Mouse (Mus musculus) CH12.LX (cell line): ENCODE results near the gene Rdx. TPM values are rescaled to one million over a fixed set of nuclear protein-coding genes. Genes with fewer than 3 reads are reported as not detected.

Experiments
- DNase-seq: peaks from one replicate; pipeline ENCODE4 v3.0.0-alpha.2; 2013; ENCODE audit errors: extremely low read depth
- H3K27ac ChIP-seq: 2 replicates; pipeline ENCODE4 v1.5.1; 2012; ENCODE audit warnings: low read depth, mild to moderate bottlenecking, control low read depth, moderate library complexity; ENCODE audit not compliant: insufficient read depth
- H3K27me3 ChIP-seq: replicated peaks from 2 replicates; pipeline ENCODE3; 2012; ENCODE audit warnings: inconsistent platforms
- H3K36me3 ChIP-seq, 2 experiments: replicated peaks in 1 of 2; 2 replicates each; pipeline versions ENCODE3 to v1.6.1; 2012; ENCODE audit warnings: inconsistent platforms in 1 of 2, low read length in 1 of 2, mild to moderate bottlenecking in 1 of 2, mixed read lengths in 1 of 2, moderate library complexity in 1 of 2; ENCODE audit not compliant: control insufficient read depth in 1 of 2, insufficient read depth in 1 of 2
- H3K4me1 ChIP-seq, 2 experiments: 2 replicates each; pipeline ENCODE4 v1.6.1; 2012; ENCODE audit warnings: inconsistent platforms in 1 of 2, moderate library complexity in 1 of 2; ENCODE audit not compliant: insufficient read depth in 2 of 2, control insufficient read depth in 1 of 2
- H3K4me2 ChIP-seq: 2 replicates; pipeline ENCODE4 v1.6.1; 2012; ENCODE audit warnings: low read depth, mild to moderate bottlenecking, control low read depth; ENCODE audit not compliant: poor library complexity, insufficient read depth, severe bottlenecking
- H3K4me3 ChIP-seq, 3 experiments: fragments of 150-350 bp in 1 of 3; sonication (generic) in 1 of 3; replicated peaks in 1 of 3; 2 replicates each; pipeline versions ENCODE3 to v1.5.1; 2011 to 2012; ENCODE audit warnings: low read depth in 2 of 3, low read length in 2 of 3, mild to moderate bottlenecking in 2 of 3, moderate library complexity in 2 of 3, control low read depth in 1 of 3, improper control_type of control experiment in 1 of 3, inconsistent platforms in 1 of 3, mixed read lengths in 1 of 3; ENCODE audit not compliant: poor library complexity in 1 of 3
- H3K79me2 ChIP-seq: replicated peaks from 2 replicates; pipeline ENCODE4 v1.6.1; 2012; ENCODE audit warnings: mild to moderate bottlenecking, moderate library complexity; ENCODE audit not compliant: control insufficient read depth, poor library complexity, insufficient read depth, severe bottlenecking; ENCODE audit errors: extremely low read depth
- H3K9ac ChIP-seq: 2 replicates; pipeline ENCODE4 v1.6.1; 2012; ENCODE audit warnings: low read depth, mild to moderate bottlenecking, control low read depth, moderate library complexity; ENCODE audit not compliant: insufficient read depth
- H3K9me3 ChIP-seq: replicated peaks from 2 replicates; pipeline ENCODE3; 2012; ENCODE audit warnings: low read length, inconsistent platforms, mixed read lengths
- CHD2 ChIP-seq: IDR thresholded peaks from 2 replicates; pipeline ENCODE4 v1.6.1; 2011; ENCODE audit warnings: low read length, improper control_type of control experiment
- CTCF ChIP-seq, 2 experiments: IDR thresholded peaks in 1 of 2; conservative IDR thresholded peaks in 1 of 2; 2 replicates each; pipeline ENCODE4 v1.5.1; 2011 to 2012; ENCODE audit warnings: low read depth in 2 of 2, low read length in 2 of 2, improper control_type of control experiment in 1 of 2, inconsistent platforms in 1 of 2, mild to moderate bottlenecking in 1 of 2, moderate library complexity in 1 of 2
- E2F4 ChIP-seq: IDR thresholded peaks from 2 replicates; pipeline ENCODE4 v1.6.1; 2011; ENCODE audit warnings: low read depth, low read length, improper control_type of control experiment; ENCODE audit not compliant: insufficient replicate concordance
- EP300 ChIP-seq: IDR thresholded peaks from 2 replicates; pipeline ENCODE4 v1.6.1; 2011; ENCODE audit warnings: low read length, improper control_type of control experiment
- ETS1 ChIP-seq: conservative IDR thresholded peaks from 2 replicates; pipeline ENCODE4 v1.6.1; 2012; ENCODE audit warnings: low read depth, mild to moderate bottlenecking, inconsistent platforms, low read length, improper control_type of control experiment, moderate library complexity
- GABPA ChIP-seq: IDR thresholded peaks from 2 replicates; pipeline ENCODE4 v1.6.1; 2012; ENCODE audit warnings: low read depth, low read length, improper control_type of control experiment, inconsistent platforms; ENCODE audit not compliant: insufficient replicate concordance
- IRF4 ChIP-seq: IDR thresholded peaks from 2 replicates; pipeline ENCODE4 v1.6.1; 2014; ENCODE audit warnings: low read depth, mild to moderate bottlenecking, inconsistent platforms, low read length, improper control_type of control experiment
- JUN ChIP-seq: IDR thresholded peaks from 2 replicates; pipeline ENCODE4 v1.6.1; 2011; ENCODE audit warnings: low read depth, mild to moderate bottlenecking, low read length, improper control_type of control experiment, moderate library complexity; ENCODE audit not compliant: insufficient read depth
- KAT2A ChIP-seq: IDR thresholded peaks from 2 replicates; pipeline ENCODE4 v1.6.1; 2012; ENCODE audit warnings: low read length, improper control_type of control experiment, inconsistent platforms; ENCODE audit not compliant: insufficient replicate concordance
- MAFK ChIP-seq: IDR thresholded peaks from 2 replicates; pipeline ENCODE4 v1.6.1; 2011; ENCODE audit warnings: low read length, improper control_type of control experiment; ENCODE audit not compliant: insufficient replicate concordance
- MYC ChIP-seq: IDR thresholded peaks from 2 replicates; pipeline ENCODE4 v1.6.1; 2011; ENCODE audit warnings: low read depth, mild to moderate bottlenecking, improper control_type of control experiment, low read length
- NRF1 ChIP-seq: IDR thresholded peaks from 2 replicates; pipeline ENCODE4 v1.6.1; 2014; ENCODE audit warnings: low read depth, mild to moderate bottlenecking, inconsistent platforms, low read length, improper control_type of control experiment, moderate library complexity
- PAX5 ChIP-seq: IDR thresholded peaks from 2 replicates; pipeline ENCODE4 v1.6.1; 2012; ENCODE audit warnings: low read length, inconsistent platforms, mixed read lengths
- POLR2A ChIP-seq: IDR thresholded peaks from 2 replicates; pipeline ENCODE4 v1.6.1; 2011; ENCODE audit warnings: low read depth, mild to moderate bottlenecking, improper control_type of control experiment, low read length
- RCOR1 ChIP-seq: conservative IDR thresholded peaks from 2 replicates; pipeline ENCODE4 v1.6.1; 2012; ENCODE audit warnings: low read depth, mild to moderate bottlenecking, inconsistent platforms, low read length, improper control_type of control experiment
- SMC3 ChIP-seq: IDR thresholded peaks from 2 replicates; pipeline ENCODE4 v1.6.1; 2011; ENCODE audit warnings: low read depth, low read length, improper control_type of control experiment
- TBP ChIP-seq: conservative IDR thresholded peaks from 2 replicates; pipeline ENCODE4 v1.6.1; 2011; ENCODE audit warnings: low read depth, low read length, improper control_type of control experiment
- ZKSCAN1 ChIP-seq: IDR thresholded peaks from 2 replicates; pipeline ENCODE4 v1.6.1; 2012; ENCODE audit warnings: low read depth, inconsistent platforms, low read length, improper control_type of control experiment, borderline replicate concordance
- ZMIZ1 ChIP-seq: IDR thresholded peaks from 2 replicates; pipeline ENCODE4 v1.6.1; 2012; ENCODE audit warnings: low read depth, mild to moderate bottlenecking, inconsistent platforms, low read length, improper control_type of control experiment
- dilution Hi-C: fragments of 300-500 bp; cut with MboI; formaldehyde crosslinking; loops from 2 replicates; pipeline ENCODE4 v1.14.3; 2020; ENCODE audit warnings: low sequenced_read_pairs; ENCODE audit not compliant: extremely low pct_unique_long_range_greater_than_20kb, extremely low pct_ligation_motif_present
- in situ Hi-C: fragments of 300-500 bp; cut with MboI; formaldehyde crosslinking; loops from 3 replicates; pipeline ENCODE4 v1.14.3; 2019; ENCODE audit warnings: low sequenced_read_pairs, low pct_ligation_motif_present, low pct_unique_long_range_greater_than_20kb, mixed read lengths
- polyA plus RNA-seq: library from polyadenylated mRNA; unstranded; fragments of >175 nt; gene quantifications from 2 replicates; pipeline ENCODE4 v1.2.1, GENCODE M21; 2012; ENCODE audit warnings: low read depth; ENCODE audit not compliant: insufficient read length
- total RNA-seq, 2 experiments: library from RNA; depleted of rRNA; stranded (reverse); fragments of 300-350 nt in 1 of 2; fragments of >200 nt in 1 of 2; gene quantifications; 2 replicates each; pipeline ENCODE4 v1.2.3; 2012 to 2014

Gene Rdx
- total and polyA plus RNA-seq, 3 experiments = 86.1 to 157 (median 125) TPM

GRCm38 (mm10) chr9:52028521-52029405, 18.2 kb upstream of the Rdx start:
- Histone ChIP-seq H3K4me2 (no peak overlapping the region), H3K27me3 (no peaks in the 10 kb centered on the region), H3K9me3 (no peaks in the 10 kb centered on the region), H3K9ac (no peak overlapping the region), H3K79me2 (no peaks in the 10 kb centered on the region), H3K4me3 (no peak overlapping the region), H3K4me1 (no peaks in the 10 kb centered on the region), H3K36me3 (no peaks in the 10 kb centered on the region), H3K27ac (no peak overlapping the region)
- dilution Hi-C loops (no loop called here), in situ Hi-C loops (no loop called here)
- no peak for DNase-seq
- TF ChIP-seq ZMIZ1 = no peak
- TF ChIP-seq PAX5 = no peak
- TF ChIP-seq NRF1 = no peak

GRCm38 (mm10) chr9:52031501-52031900, 15.5 kb upstream of the Rdx start:
- TF ChIP-seq TBP (no peak), JUN (no peak), EP300 (no peak), ETS1 (no peak), MAFK (no peak), PAX5 (no peak), E2F4 (no peak), RCOR1 (no peak), CTCF (conservative IDR thresholded peaks at IDR 0.05 in 1 of 2, IDR thresholded peaks at IDR 0.05 in 1 of 2; ENCODE audit: low read depth in 2 of 2, low read length in 2 of 2) (no peak), ZKSCAN1 (no peak), KAT2A (no peak), IRF4 (no peak), MYC (no peak), POLR2A (no peak), NRF1 (no peak), CHD2 (no peak), SMC3 (no peak), GABPA (no peak)
- DNase-seq = no peak
- no peaks in the 10 kb centered on the region for H3K27me3 ChIP-seq
- H3K4me2 ChIP-seq = no peak overlapping the region
- no peaks in the 10 kb centered on the region for H3K4me1 ChIP-seq
- no peaks in the 10 kb centered on the region for H3K79me2 ChIP-seq
- no peaks in the 10 kb centered on the region for H3K9me3 ChIP-seq
- dilution Hi-C loops = no loop called here
- H3K36me3 ChIP-seq = no peaks in the 10 kb centered on the region
- in situ Hi-C loops = no loop called here
- no peak overlapping the region for H3K9ac ChIP-seq
- H3K27ac ChIP-seq = no peak overlapping the region
- no peak overlapping the region for H3K4me3 ChIP-seq
